24 mouse cellular contexts compared by ENCODE assay signal in the genomic region with DNA sequence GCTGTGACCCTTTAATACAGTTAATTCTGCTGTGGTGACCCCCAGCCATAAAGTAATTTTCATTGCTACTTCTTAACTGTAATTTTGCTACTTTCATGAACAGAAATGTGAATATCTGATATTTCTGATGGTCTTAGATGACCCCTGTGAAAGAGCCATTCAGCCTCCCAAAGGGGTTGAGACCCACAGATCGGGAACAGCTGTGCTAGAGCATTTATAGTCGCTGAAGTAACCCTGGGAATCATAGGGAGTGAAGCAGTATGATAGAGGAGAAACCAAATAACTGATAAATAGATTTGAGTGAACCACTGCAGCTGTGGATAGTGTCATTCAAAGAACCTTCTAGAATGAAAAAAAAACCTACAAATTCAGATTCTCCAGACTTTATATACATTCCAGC.
DNase-seq lines count a peak whose midpoint lies in the region; ATAC-seq lines count a peak whose summit lies in the region.
"Had no signal": no experiment of that assay in that cellular context is flagged by ENCODE, and none has a peak within 500 bp of the region (broad histone marks: within the 10 kb centered on the region; RNA-seq: fewer than 3 reads in every experiment).

No protein-coding gene starts in this region.

- no peak for ATAC-seq in hindbrain, embryonic 13.5 days (ENCODE audit: low FRiP score)
- ATAC-seq in neural tube, embryonic 13.5 days (ENCODE audit: low read depth), result no peak
- ATAC-seq in stomach, embryonic 16.5 days (ENCODE audit: insufficient read depth, low FRiP score), result no peak
- ATAC-seq: forebrain, embryonic 16.5 days; Patski had no signal

- no peak overlapping the region for H3K4me2 ChIP-seq in hindbrain, embryonic 13.5 days
- H3K4me2 ChIP-seq in neural tube, embryonic 13.5 days, result no peak overlapping the region
- H3K4me2 ChIP-seq in stomach, embryonic 16.5 days (ENCODE audit: low read depth, low read length), result no peak overlapping the region
- H3K4me2 ChIP-seq: forebrain, embryonic 13.5 days; heart, embryonic 13.5 days; hindbrain, embryonic 15.5 days had no signal

- 46% methylated on average over 2 of the region's 2 CpGs for WGBS in hindbrain, embryonic 13.5 days
- WGBS in hindbrain, embryonic 10.5 days, result 63% methylated on average over 2 of the region's 2 CpGs
- 39% methylated on average over 2 of the region's 2 CpGs for WGBS in neural tube, embryonic 13.5 days
- 27% methylated on average over 2 of the region's 2 CpGs for WGBS in stomach, embryonic 16.5 days

- peaks cover 28% of the 10 kb centered on the region for H3K4me1 ChIP-seq in hindbrain, embryonic 13.5 days (replicated peaks)
- no peaks in the 10 kb centered on the region for H3K4me1 ChIP-seq in hindbrain, embryonic 10.5 days (replicated peaks)
- peaks cover 37% of the 10 kb centered on the region for H3K4me1 ChIP-seq in neural tube, embryonic 13.5 days (replicated peaks)
- H3K4me1 ChIP-seq in stomach, embryonic 16.5 days (ENCODE audit: control insufficient read depth, insufficient read depth, low read length), result peaks cover 15% of the 10 kb centered on the region

- H3K9ac ChIP-seq in hindbrain, embryonic 13.5 days, result no peak overlapping the region
- H3K9ac ChIP-seq in neural tube, embryonic 13.5 days, result no peak overlapping the region
- no peak overlapping the region for H3K9ac ChIP-seq in stomach, embryonic 16.5 days (ENCODE audit: low read length)
- H3K9ac ChIP-seq: forebrain, embryonic 13.5 days; heart, embryonic 13.5 days; hindbrain, embryonic 15.5 days had no signal

- H3K9me3 ChIP-seq in hindbrain, embryonic 13.5 days, result no peaks in the 10 kb centered on the region
- no peaks in the 10 kb centered on the region; the same call in 1 of the 2 replicates for H3K9me3 ChIP-seq in hindbrain, embryonic 10.5 days
- H3K9me3 ChIP-seq in neural tube, embryonic 13.5 days, result no peaks in the 10 kb centered on the region
- H3K9me3 ChIP-seq in stomach, embryonic 16.5 days (replicated peaks; ENCODE audit: control insufficient read depth, low read length), result peaks cover 6% of the 10 kb centered on the region; the same call in 1 of the 2 replicates
- H3K9me3 ChIP-seq: forebrain, embryonic 13.5 days; hindbrain, embryonic 15.5 days had no signal

- H3K36me3 ChIP-seq in hindbrain, embryonic 13.5 days, result no peaks in the 10 kb centered on the region
- H3K36me3 ChIP-seq in hindbrain, embryonic 10.5 days, result no peaks in the 10 kb centered on the region
- H3K36me3 ChIP-seq in neural tube, embryonic 13.5 days, result no peaks in the 10 kb centered on the region
- no peaks in the 10 kb centered on the region for H3K36me3 ChIP-seq in stomach, embryonic 16.5 days (ENCODE audit: control insufficient read depth, insufficient read depth, low read length)
- H3K36me3 ChIP-seq: forebrain, embryonic 10.5 days; G1E; heart, embryonic 13.5 days; hindbrain, embryonic 15.5 days had no signal

- H3K27ac ChIP-seq in hindbrain, embryonic 13.5 days, result peak overlapping the region; percentile 58; the same call in 1 of the 2 replicates
- no peak overlapping the region for H3K27ac ChIP-seq in hindbrain, embryonic 10.5 days
- peak overlapping the region; percentile 65 for H3K27ac ChIP-seq in neural tube, embryonic 13.5 days (replicated peaks)
- H3K27ac ChIP-seq in stomach, embryonic 16.5 days (ENCODE audit: low read length), result peak overlapping the region; percentile 41; the same call in 1 of the 2 replicates
- H3K27ac ChIP-seq: forebrain, embryonic 10.5 days; forebrain, embryonic 13.5 days; hindbrain, embryonic 15.5 days had no signal

- H3K27me3 ChIP-seq in hindbrain, embryonic 13.5 days, result no peaks in the 10 kb centered on the region
- no peaks in the 10 kb centered on the region for H3K27me3 ChIP-seq in hindbrain, embryonic 10.5 days (ENCODE audit: insufficient read depth, poor library complexity, severe bottlenecking)
- no peaks in the 10 kb centered on the region for H3K27me3 ChIP-seq in neural tube, embryonic 13.5 days
- no peaks in the 10 kb centered on the region for H3K27me3 ChIP-seq in stomach, embryonic 16.5 days (ENCODE audit: control insufficient read depth, insufficient read depth, low read length)
- H3K27me3 ChIP-seq: CH12.LX; forebrain, embryonic 13.5 days; heart, embryonic 13.5 days; hindbrain, embryonic 15.5 days; Patski had no signal

- no peak overlapping the region for H3K4me3 ChIP-seq in hindbrain, embryonic 13.5 days
- H3K4me3 ChIP-seq in hindbrain, embryonic 10.5 days, result no peak overlapping the region
- no peak overlapping the region for H3K4me3 ChIP-seq in neural tube, embryonic 13.5 days
- no peak overlapping the region for H3K4me3 ChIP-seq in stomach, embryonic 16.5 days (replicated peaks; ENCODE audit: low read length)
- H3K4me3 ChIP-seq: forebrain, embryonic 10.5 days; forebrain, embryonic 13.5 days; heart, adult 2 months; heart, embryonic 13.5 days; hindbrain, embryonic 15.5 days had no signal

- peak; percentile 92 for DNase-seq in heart, adult 11 months
- no peak for DNase-seq in heart, adult 9 months (ENCODE audit: low spot score in 2 of 2)
- DNase-seq in hindbrain, embryonic 10.5 days (ENCODE audit: low spot score), result no peak
- DNase-seq in neural tube, embryonic 10.5 days (ENCODE audit: extremely low spot score, low spot score), result no peak
- DNase-seq: adrenal gland, postnatal 10 days; adrenal gland, postnatal 36 days; B cell, adult 2 months; cerebellum, adult 18-20 months; cerebellum, adult 9-10 months; cerebellum, postnatal 14 days; gastrocnemius, postnatal 25 days; heart, adult 2 months; heart, postnatal 36 days had no signal
